Mouse (Mus musculus) cerebellum, adult 2 months (tissue): ENCODE measurements around the gene Rfx3.

Experiments used
- CTCF ChIP-seq: fragments of 200-500 bp; IDR thresholded peaks from 2 replicates; pipeline ENCODE4 v1.5.1; 2011; ENCODE audit warnings: low read depth, mild to moderate bottlenecking, control low read depth, low read length, moderate library complexity, borderline replicate concordance; ENCODE audit not compliant: insufficient read depth
- POLR2A ChIP-seq: fragments of 200-500 bp; IDR thresholded peaks from 2 replicates; pipeline ENCODE4 v1.6.1; 2011; ENCODE audit warnings: low read length, control low read depth, borderline replicate concordance; ENCODE audit not compliant: insufficient read depth

DNA sequence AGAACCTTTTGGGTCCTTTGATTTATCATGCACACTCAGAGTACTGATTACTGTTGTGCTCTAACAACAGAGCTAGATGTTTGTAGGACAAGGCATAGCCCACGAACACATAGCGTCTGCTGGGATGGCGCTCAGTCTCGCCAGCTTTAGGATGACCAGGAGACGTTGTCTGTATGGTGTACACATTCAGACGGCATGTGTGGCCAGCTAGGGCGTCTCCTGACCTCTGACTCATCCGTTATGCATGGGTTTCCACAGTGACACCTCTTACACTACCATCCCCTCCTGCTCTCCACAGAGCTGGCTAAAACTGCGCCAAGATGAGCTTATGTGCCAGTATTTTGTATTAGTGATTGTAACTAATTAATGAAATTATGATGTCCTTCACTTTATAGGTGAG is 108.4 kb downstream of the Rfx3 start:
- no peak for TF ChIP-seq POLR2A
- no peak for TF ChIP-seq CTCF
